Mouse (Mus musculus) ES-Bruce4 (cell line): Measurements from ENCODE around the gene Cntnap5c. TPM values are rescaled to one million over a fixed set of nuclear protein-coding genes. Genes with fewer than 3 reads are reported as not detected.
"Not testable (repeated sequence)": the region's sequence is repeated elsewhere in the genome, so short reads cannot be mapped to it uniquely, and the experiment has no call there.

Source experiments
- H3K27ac ChIP-seq: 2 replicates; pipeline ENCODE4 v1.5.1; 2012; ENCODE audit warnings: low read length, inconsistent platforms; ENCODE audit not compliant: insufficient read depth
- H3K27me3 ChIP-seq: 2 replicates; pipeline ENCODE4 v1.6.1; 2012; ENCODE audit warnings: mild to moderate bottlenecking, low read length, inconsistent platforms; ENCODE audit not compliant: control insufficient read depth, poor library complexity, insufficient read depth, severe bottlenecking
- H3K36me3 ChIP-seq: 2 replicates; pipeline ENCODE4 v1.6.1; 2012; ENCODE audit warnings: inconsistent platforms, mild to moderate bottlenecking, low read length, moderate library complexity; ENCODE audit not compliant: control insufficient read depth, poor library complexity, insufficient read depth, severe bottlenecking
- H3K4me1 ChIP-seq: one replicate; pipeline ENCODE4 v1.8.1; 2011; ENCODE audit warnings: low read length; ENCODE audit not compliant: control insufficient read depth, insufficient read depth
- H3K4me3 ChIP-seq: 2 replicates; pipeline ENCODE4 v1.5.1; 2011; ENCODE audit warnings: low read depth, mild to moderate bottlenecking, low read length
- H3K9ac ChIP-seq: 2 replicates; pipeline ENCODE4 v1.6.1; 2012; ENCODE audit warnings: low read depth, mild to moderate bottlenecking, inconsistent platforms; ENCODE audit not compliant: poor library complexity, severe bottlenecking
- H3K9me3 ChIP-seq: replicated peaks from 2 replicates; pipeline ENCODE4 v1.6.1; 2012; ENCODE audit warnings: mild to moderate bottlenecking, low read length, inconsistent platforms; ENCODE audit not compliant: control insufficient read depth, poor library complexity, insufficient read depth, severe bottlenecking
- CTCF ChIP-seq: IDR thresholded peaks from one replicate; pipeline ENCODE4 v1.8.1; 2011; ENCODE audit warnings: low read depth, low read length
- EP300 ChIP-seq: IDR thresholded peaks from 2 replicates; pipeline ENCODE4 v1.6.1; 2011; ENCODE audit warnings: low read depth, low read length; ENCODE audit not compliant: insufficient read depth
- POLR2A ChIP-seq: IDR thresholded peaks from one replicate; pipeline ENCODE4 v1.8.1; 2011; ENCODE audit warnings: low read length; ENCODE audit not compliant: insufficient read depth
- polyA plus RNA-seq: library from polyadenylated mRNA; stranded (reverse); fragments of >200 nt; gene quantifications from 2 replicates; pipeline ENCODE4 v1.2.4, GENCODE M21; 2011; ENCODE audit warnings: low read depth; ENCODE audit not compliant: missing spikeins, insufficient read depth, insufficient read length

Cntnap5c gene
- polyA plus RNA-seq, 1 experiment: not detected

DNA sequence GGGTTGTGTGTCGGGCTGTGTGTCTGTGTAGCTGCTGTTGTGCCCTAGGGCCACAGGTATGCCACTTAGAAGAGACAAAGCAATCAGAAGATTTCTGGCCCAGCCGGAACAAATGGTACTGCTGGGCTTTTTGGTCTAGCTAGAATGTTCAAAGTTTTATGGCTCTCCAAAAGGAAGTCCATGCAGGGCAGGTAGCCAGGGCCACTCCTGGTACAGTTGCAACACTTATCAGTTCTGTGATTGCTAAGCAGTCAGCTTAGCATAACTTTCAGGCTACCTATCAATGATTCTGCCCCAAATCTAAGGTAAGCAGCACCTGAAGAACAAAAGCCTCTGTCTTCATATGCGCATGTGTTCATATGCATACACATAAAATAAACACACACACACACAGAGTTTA lies 26.0 kb downstream of the Cntnap5c start:
- Histone ChIP-seq H3K27me3 (no peaks in the 10 kb centered on the region), H3K9me3 (no peaks in the 10 kb centered on the region), H3K4me3 (no peak overlapping the region), H3K9ac (no peak overlapping the region), H3K36me3 (no peaks in the 10 kb centered on the region), H3K27ac (no peak overlapping the region), H3K4me1 (no peaks in the 10 kb centered on the region)
- TF ChIP-seq EP300: no peak
- no peak for TF ChIP-seq POLR2A
- no peak for TF ChIP-seq CTCF

DNA sequence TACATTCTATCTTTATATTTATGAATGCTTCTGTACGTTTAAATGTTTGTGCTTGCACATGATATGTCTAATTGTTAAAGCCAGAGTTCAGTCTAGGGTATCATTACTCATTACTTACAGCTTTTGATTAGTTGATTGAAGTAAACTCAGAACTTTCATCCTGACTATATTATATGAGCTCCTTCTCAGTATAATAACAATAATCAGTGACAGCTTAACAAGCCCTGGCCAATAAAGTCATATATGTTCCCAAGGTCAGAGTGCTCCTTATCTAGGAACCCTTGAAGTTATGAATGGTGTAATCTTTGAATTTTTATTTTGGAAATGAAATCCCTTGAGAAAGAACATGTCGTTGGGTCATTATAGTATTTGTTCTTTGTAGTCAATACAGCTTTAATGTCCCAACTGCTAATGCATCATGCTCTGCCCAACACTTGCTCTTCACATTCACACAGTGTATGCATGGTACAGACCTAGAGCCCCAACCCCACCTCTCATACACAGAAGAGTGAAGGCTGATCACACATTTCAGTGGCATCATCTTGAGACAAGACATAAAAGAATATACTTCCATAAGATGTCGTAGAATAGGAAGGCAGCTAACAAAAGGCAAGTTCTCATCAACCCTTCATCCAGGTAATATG lies 27.4 kb downstream of the Cntnap5c start:
- H3K4me1 ChIP-seq: no peaks in the 10 kb centered on the region
- no peaks in the 10 kb centered on the region for H3K27me3 ChIP-seq
- no peak for TF ChIP-seq CTCF
- no peak for TF ChIP-seq EP300
- TF ChIP-seq POLR2A: no peak
- no peak overlapping the region for H3K9ac ChIP-seq
- no peaks in the 10 kb centered on the region for H3K9me3 ChIP-seq
- H3K36me3 ChIP-seq: no peaks in the 10 kb centered on the region
- no peak overlapping the region for H3K4me3 ChIP-seq
- H3K27ac ChIP-seq: no peak overlapping the region

DNA sequence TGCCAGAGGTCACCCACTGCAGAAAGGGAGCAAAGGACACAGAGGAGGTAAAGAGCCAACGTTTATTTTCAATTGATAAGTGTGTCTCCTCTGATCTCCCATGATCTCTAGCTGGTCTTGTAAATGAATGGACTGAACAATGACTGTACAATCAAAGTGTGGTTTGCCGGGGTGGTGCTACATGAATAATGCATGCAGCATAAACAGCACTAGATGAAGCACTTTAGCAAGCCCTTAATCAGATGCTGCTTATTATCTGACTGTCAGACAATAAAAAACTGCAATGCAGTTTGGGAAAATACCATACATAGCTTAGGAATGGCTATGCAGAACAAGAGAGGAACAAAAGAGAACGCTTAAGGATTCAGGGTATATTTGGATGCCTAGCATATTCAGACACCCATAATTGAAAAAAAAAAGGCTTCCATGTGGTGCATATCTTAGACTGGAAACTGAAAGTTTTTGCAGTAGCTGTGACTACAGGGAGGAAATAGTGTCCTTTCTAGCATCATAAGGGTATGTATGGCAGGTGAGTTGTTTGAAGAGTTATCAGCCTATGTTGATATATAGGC lies 30.1 kb downstream of the Cntnap5c start:
- Histone ChIP-seq H3K36me3 (no peaks in the 10 kb centered on the region), H3K27ac (no peak overlapping the region), H3K9ac (no peak overlapping the region), H3K27me3 (no peaks in the 10 kb centered on the region), H3K9me3 (no peaks in the 10 kb centered on the region), H3K4me3 (no peak overlapping the region), H3K4me1 (no peaks in the 10 kb centered on the region)
- no peak for TF ChIP-seq POLR2A

DNA sequence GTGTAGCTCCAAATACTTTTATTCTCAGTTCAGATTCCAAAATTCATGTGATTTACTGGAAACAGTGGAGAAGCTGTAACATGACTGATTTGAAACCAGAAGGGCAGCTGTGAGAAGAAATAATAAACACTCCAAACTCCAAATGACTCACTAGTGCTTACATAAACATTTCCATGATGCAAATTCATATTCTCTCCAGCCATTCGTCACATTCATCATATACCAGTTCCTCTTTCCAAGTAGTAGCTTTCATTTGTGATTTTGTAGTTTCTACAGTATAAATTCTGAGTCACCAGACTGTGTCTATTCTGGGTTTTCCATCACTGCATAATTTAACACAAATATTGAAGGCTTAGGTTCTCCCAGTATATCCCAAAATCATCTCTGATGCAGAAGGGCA lies 31.8 kb downstream of the Cntnap5c start:
- Histone ChIP-seq H3K9me3 (no peaks in the 10 kb centered on the region), H3K36me3 (no peaks in the 10 kb centered on the region), H3K27ac (no peak overlapping the region), H3K4me3 (no peak overlapping the region), H3K4me1 (no peaks in the 10 kb centered on the region), H3K27me3 (no peaks in the 10 kb centered on the region), H3K9ac (no peak overlapping the region)
- TF ChIP-seq EP300: no peak
- no peak for TF ChIP-seq CTCF

DNA sequence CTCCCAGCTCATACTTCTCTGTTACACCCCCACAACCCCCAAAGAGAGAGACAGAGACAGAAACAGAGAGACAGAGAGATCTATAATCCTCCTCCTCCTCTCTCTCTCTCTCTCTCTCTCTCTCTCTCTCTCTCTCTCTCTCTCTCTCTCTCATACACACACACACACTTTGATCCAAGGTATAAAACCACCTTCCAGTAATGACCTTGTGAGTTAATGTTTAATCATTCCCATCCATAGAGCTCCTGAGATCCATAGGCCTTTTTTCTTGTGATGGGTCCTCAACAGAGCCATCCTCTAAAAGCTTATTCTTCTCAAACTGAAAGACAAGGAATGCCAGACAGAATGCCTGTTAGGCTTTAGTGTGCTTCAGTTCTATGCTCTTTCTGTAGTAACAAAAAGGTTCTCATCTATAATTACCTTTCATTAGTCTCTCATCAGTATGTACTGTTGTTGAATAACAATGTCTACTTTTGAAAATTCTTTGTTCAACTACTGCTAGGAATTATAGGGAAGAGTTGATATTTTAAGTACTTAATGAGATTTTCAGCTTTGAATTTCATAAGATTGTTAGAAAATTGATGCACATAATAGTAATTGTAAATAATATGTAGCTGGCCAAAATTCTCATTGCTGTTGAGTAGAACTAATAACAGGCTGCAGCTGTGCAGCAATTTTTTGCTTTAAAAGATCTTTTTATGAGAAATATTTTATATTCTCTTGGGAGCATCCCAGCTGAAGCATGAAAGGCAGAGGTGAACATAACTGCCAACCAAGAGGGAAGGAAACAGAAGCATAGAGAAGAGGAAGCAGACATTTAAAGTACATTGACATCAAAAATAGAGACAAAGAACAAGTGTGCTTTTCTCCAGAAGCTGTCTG lies 68.0 kb downstream of the Cntnap5c start:
- Histone ChIP-seq H3K4me1 (no peaks in the 10 kb centered on the region), H3K9ac (no peak overlapping the region), H3K4me3 (no peak overlapping the region), H3K27ac (no peak overlapping the region), H3K27me3 (no peaks in the 10 kb centered on the region), H3K9me3 (no peaks in the 10 kb centered on the region), H3K36me3 (no peaks in the 10 kb centered on the region)
- TF ChIP-seq CTCF (no peak), POLR2A (no peak), EP300 (no peak)

DNA sequence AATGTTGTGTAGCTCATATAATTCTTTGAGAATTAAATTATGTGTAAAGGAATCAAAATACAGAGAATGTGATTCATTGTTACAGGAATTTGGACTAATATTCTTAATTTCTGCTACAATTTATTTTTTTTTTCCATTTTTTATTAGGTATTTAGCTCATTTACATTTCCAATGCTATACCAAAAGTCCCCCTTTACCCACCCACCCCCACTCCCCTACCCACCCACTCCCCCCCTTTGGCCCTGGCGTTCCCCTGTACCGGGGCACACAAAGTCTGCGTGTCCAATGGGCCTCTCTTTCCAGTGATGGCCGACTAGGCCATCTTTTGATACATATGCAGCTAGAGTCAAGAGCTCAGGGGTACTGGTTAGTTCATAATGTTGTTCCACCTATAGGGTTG lies 86.4 kb downstream of the Cntnap5c start:
- not testable (repeated sequence) for H3K27me3 ChIP-seq, H3K27ac ChIP-seq, H3K4me3 ChIP-seq, H3K4me1 ChIP-seq, H3K9ac ChIP-seq, H3K36me3 ChIP-seq, H3K9me3 ChIP-seq
